Comparison of ENCODE assay signal across 20 mouse cellular contexts in the genomic region with DNA sequence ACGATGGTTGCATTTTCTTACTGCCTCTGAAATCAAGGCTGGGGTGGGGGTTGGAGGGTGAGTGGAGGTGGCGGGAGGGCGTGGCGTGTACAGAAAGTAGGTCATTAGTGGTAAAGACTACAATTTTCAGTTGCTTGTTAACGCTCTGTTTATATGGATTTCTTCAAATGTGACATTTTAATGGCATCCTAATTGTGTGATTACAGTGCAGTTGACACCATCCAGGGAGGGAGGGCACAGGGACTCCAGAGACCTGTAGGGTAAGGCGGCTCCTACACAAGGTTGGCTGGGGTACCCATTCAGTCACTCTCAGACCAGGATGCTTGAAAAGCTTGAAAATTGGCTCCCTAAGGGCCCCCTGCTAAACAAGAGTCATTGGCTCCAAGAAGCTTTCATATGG.
A peak's percentile ranks its signal among the peaks of the same experiment; 100 is the strongest.
DNase-seq lines count a peak whose midpoint lies in the region; ATAC-seq lines count a peak whose summit lies in the region.
"Had no signal": no experiment of that assay in that cellular context is flagged by ENCODE, and none has a peak within 500 bp of the region (broad histone marks: within the 10 kb centered on the region; RNA-seq: fewer than 3 reads in every experiment).

No protein-coding gene starts in this region.

- H3K9me3 ChIP-seq in limb, embryonic 11.5 days (ENCODE audit: control insufficient read depth, low read length) = no peaks in the 10 kb centered on the region
- no peaks in the 10 kb centered on the region for H3K9me3 ChIP-seq in limb, embryonic 10.5 days (replicated peaks)
- no peaks in the 10 kb centered on the region for H3K9me3 ChIP-seq in embryonic facial prominence, embryonic 13.5 days
- H3K9me3 ChIP-seq in forebrain, embryonic 16.5 days (ENCODE audit: control insufficient read depth, low read length) = no peaks in the 10 kb centered on the region
- no peaks in the 10 kb centered on the region for H3K9me3 ChIP-seq in hindbrain, embryonic 10.5 days
- H3K9me3 ChIP-seq: midbrain, embryonic 10.5 days had no signal

- no peaks in the 10 kb centered on the region for H3K4me1 ChIP-seq in limb, embryonic 11.5 days (ENCODE audit: control insufficient read depth, insufficient read depth, low read length)
- H3K4me1 ChIP-seq in limb, embryonic 10.5 days = peaks cover 23% of the 10 kb centered on the region
- H3K4me1 ChIP-seq in embryonic facial prominence, embryonic 13.5 days = peaks cover 4% of the 10 kb centered on the region
- H3K4me1 ChIP-seq in forebrain, embryonic 16.5 days (replicated peaks; ENCODE audit: control insufficient read depth, insufficient read depth, low read length) = no peaks in the 10 kb centered on the region
- H3K4me1 ChIP-seq in hindbrain, embryonic 10.5 days (replicated peaks) = peaks cover 7% of the 10 kb centered on the region; the same call in 1 of the 2 replicates
- H3K4me1 ChIP-seq: midbrain, embryonic 10.5 days had no signal

- 20% methylated on average over 6 of the region's 6 CpGs for WGBS in limb, embryonic 11.5 days
- WGBS in limb, embryonic 10.5 days = 28% methylated on average over 6 of the region's 6 CpGs
- 64% methylated on average over 6 of the region's 6 CpGs for WGBS in embryonic facial prominence, embryonic 13.5 days
- WGBS in forebrain, embryonic 16.5 days = 54% methylated on average over 6 of the region's 6 CpGs
- 91% methylated on average over 6 of the region's 6 CpGs for WGBS in hindbrain, embryonic 10.5 days

- H3K36me3 ChIP-seq in limb, embryonic 11.5 days (ENCODE audit: control insufficient read depth, insufficient read depth, low read length) = no peaks in the 10 kb centered on the region
- no peaks in the 10 kb centered on the region for H3K36me3 ChIP-seq in limb, embryonic 10.5 days
- H3K36me3 ChIP-seq in embryonic facial prominence, embryonic 13.5 days = no peaks in the 10 kb centered on the region
- no peaks in the 10 kb centered on the region for H3K36me3 ChIP-seq in forebrain, embryonic 16.5 days (ENCODE audit: control insufficient read depth, insufficient read depth)
- H3K36me3 ChIP-seq in hindbrain, embryonic 10.5 days = no peaks in the 10 kb centered on the region
- H3K36me3 ChIP-seq: midbrain, embryonic 10.5 days had no signal

- no peak overlapping the region for H3K4me2 ChIP-seq in limb, embryonic 11.5 days (ENCODE audit: low read depth, severe bottlenecking)
- H3K4me2 ChIP-seq in embryonic facial prominence, embryonic 13.5 days = no peak overlapping the region
- no peak overlapping the region for H3K4me2 ChIP-seq in forebrain, embryonic 16.5 days (ENCODE audit: low read length)

- H3K9ac ChIP-seq in limb, embryonic 11.5 days (ENCODE audit: low read length) = no peak overlapping the region
- no peak overlapping the region for H3K9ac ChIP-seq in embryonic facial prominence, embryonic 13.5 days
- no peak overlapping the region for H3K9ac ChIP-seq in forebrain, embryonic 16.5 days (replicated peaks; ENCODE audit: low read depth, low read length)
- H3K9ac ChIP-seq: liver, embryonic 14.5 days had no signal

- no peak for ATAC-seq in limb, embryonic 11.5 days (ENCODE audit: insufficient number of reproducible peaks, low FRiP score, low TSS enrichment, low read depth)
- ATAC-seq in embryonic facial prominence, embryonic 13.5 days (ENCODE audit: insufficient number of reproducible peaks, insufficient read depth, low FRiP score, low TSS enrichment, low read depth) = 0 out of 2 replicates have a peak, but pooled peaks have one; percentile 13
- ATAC-seq in forebrain, embryonic 16.5 days = peak; percentile 80
- ATAC-seq: hindbrain, embryonic 16.5 days had no signal

- no peak overlapping the region for H3K27ac ChIP-seq in limb, embryonic 11.5 days (replicated peaks; ENCODE audit: low read depth, low read length)
- no peak overlapping the region for H3K27ac ChIP-seq in limb, embryonic 10.5 days
- no peak overlapping the region for H3K27ac ChIP-seq in embryonic facial prominence, embryonic 13.5 days
- no peak overlapping the region for H3K27ac ChIP-seq in forebrain, embryonic 16.5 days (ENCODE audit: low read length)
- no peak overlapping the region for H3K27ac ChIP-seq in hindbrain, embryonic 10.5 days
- H3K27ac ChIP-seq: heart, adult 2 months; layer of hippocampus, adult 2 months; liver, embryonic 14.5 days; macrophage; midbrain, embryonic 10.5 days had no signal

- H3K4me3 ChIP-seq in limb, embryonic 11.5 days (ENCODE audit: low read depth, low read length) = no peak overlapping the region
- H3K4me3 ChIP-seq in limb, embryonic 10.5 days = no peak overlapping the region
- H3K4me3 ChIP-seq in embryonic facial prominence, embryonic 13.5 days = no peak overlapping the region
- no peak overlapping the region for H3K4me3 ChIP-seq in forebrain, embryonic 16.5 days (replicated peaks; ENCODE audit: low read length)
- no peak overlapping the region for H3K4me3 ChIP-seq in hindbrain, embryonic 10.5 days
- H3K4me3 ChIP-seq: heart, adult 2 months; layer of hippocampus, adult 2 months; midbrain, embryonic 10.5 days had no signal

- H3K27me3 ChIP-seq in limb, embryonic 11.5 days (ENCODE audit: control insufficient read depth, insufficient read depth, low read length) = 0 out of 2 replicates have a peak, but pooled peaks cover 2% of the 10 kb centered on the region
- peaks cover 20% of the 10 kb centered on the region; the same call in 1 of the 2 replicates for H3K27me3 ChIP-seq in limb, embryonic 10.5 days (ENCODE audit: low read depth, poor library complexity, severe bottlenecking)
- H3K27me3 ChIP-seq in embryonic facial prominence, embryonic 13.5 days = no peaks in the 10 kb centered on the region
- H3K27me3 ChIP-seq in forebrain, embryonic 16.5 days (replicated peaks; ENCODE audit: control insufficient read depth, insufficient read depth, low read length) = no peaks in the 10 kb centered on the region
- H3K27me3 ChIP-seq in hindbrain, embryonic 10.5 days (ENCODE audit: insufficient read depth, poor library complexity, severe bottlenecking) = no peaks in the 10 kb centered on the region

- peak; percentile 26 for DNase-seq in limb, embryonic 11.5 days (ENCODE audit: low spot score)
- no peak for DNase-seq in limb, embryonic 10.5 days (ENCODE audit: low spot score)
- DNase-seq in gastrocnemius, postnatal 10 days = no peak
- no peak for DNase-seq in hindbrain, embryonic 10.5 days (ENCODE audit: low spot score)
- DNase-seq in heart, adult 11 months = no peak
- DNase-seq: cerebellum, adult 9-10 months; gastrocnemius, postnatal 14 days; heart, adult 2 months; heart, postnatal 36 days; kidney, adult 18-20 months; kidney, postnatal 14 days; right cerebral cortex, adult 18-20 months; thymus, adult 18-20 months had no signal
